Mouse (Mus musculus) G1E (cell line): ENCODE data around the gene Gria1. TPM values are rescaled to one million over a fixed set of nuclear protein-coding genes. Genes with fewer than 3 reads are reported as not detected.

Experiments used
- ATAC-seq: 2 replicates; pipeline ENCODE4 v1.8.0; 2016; ENCODE audit warnings: mild to moderate bottlenecking; ENCODE audit not compliant: insufficient number of reproducible peaks, poor library complexity, low FRiP score, severe bottlenecking; ENCODE audit errors: extremely low read depth
- DNase-seq: peaks from one replicate; pipeline ENCODE4 v3.0.0; 2012; ENCODE audit warnings: low spot score
- H3K27me3 ChIP-seq: 2 replicates; pipeline ENCODE4 v1.6.1; 2012; ENCODE audit warnings: mild to moderate bottlenecking, low read length, inconsistent platforms; ENCODE audit not compliant: insufficient read depth
- H3K36me3 ChIP-seq: replicated peaks from 2 replicates; pipeline ENCODE3; 2012; ENCODE audit warnings: mild to moderate bottlenecking, inconsistent platforms
- H3K4me1 ChIP-seq: 2 replicates; pipeline ENCODE4 v1.6.1; 2012; ENCODE audit warnings: low read depth, low read length, inconsistent platforms, mixed read lengths; ENCODE audit not compliant: insufficient read depth
- H3K4me3 ChIP-seq: 2 replicates; pipeline ENCODE4 v1.5.1; 2012; ENCODE audit warnings: low read depth, mild to moderate bottlenecking, inconsistent platforms, low read length, moderate library complexity, mixed read lengths
- H3K9me3 ChIP-seq: replicated peaks from 2 replicates; pipeline ENCODE4 v1.6.1; 2012; ENCODE audit warnings: inconsistent platforms
- CTCF ChIP-seq: IDR thresholded peaks from 2 replicates; pipeline ENCODE4 v1.5.1; 2012; ENCODE audit warnings: low read depth, low read length, inconsistent platforms, mixed read lengths
- GATA1 ChIP-seq: IDR thresholded peaks from 2 replicates; pipeline ENCODE4 v1.6.1; 2012; ENCODE audit warnings: borderline replicate concordance, low read length, inconsistent platforms, mixed read lengths
- GATA2 ChIP-seq: IDR thresholded peaks from 2 replicates; pipeline ENCODE4 v1.6.1; 2012; ENCODE audit warnings: low read depth, low read length, inconsistent platforms, borderline replicate concordance
- POLR2AphosphoS5 ChIP-seq: IDR thresholded peaks from 2 replicates; pipeline ENCODE4 v1.6.1; 2012; ENCODE audit warnings: low read depth, low read length, inconsistent platforms; ENCODE audit not compliant: insufficient replicate concordance
- TAL1 ChIP-seq: conservative IDR thresholded peaks from 2 replicates; pipeline ENCODE4 v1.6.1; 2012; ENCODE audit warnings: low read depth, low read length, inconsistent platforms, mixed read lengths
- polyA plus RNA-seq: library from polyadenylated mRNA; stranded (reverse); fragments of >175 nt; gene quantifications from 2 replicates; pipeline ENCODE4 v1.2.3, GENCODE M21; 2012
- total RNA-seq, 2 experiments: library from RNA; stranded (forward) in 1 of 2; stranded (reverse) in 1 of 2; fragments of 200-1000 nt in 1 of 2; fragments of >200 nt in 1 of 2; fragmentation: Nextera tagmentation in 1 of 2; gene quantifications; 2 replicates each; pipeline ENCODE4 v1.2.3; 2014 to 2017

Gria1 gene
- total and polyA plus RNA-seq, 3 experiments = 0.05 TPM; not detected in 2

DNA sequence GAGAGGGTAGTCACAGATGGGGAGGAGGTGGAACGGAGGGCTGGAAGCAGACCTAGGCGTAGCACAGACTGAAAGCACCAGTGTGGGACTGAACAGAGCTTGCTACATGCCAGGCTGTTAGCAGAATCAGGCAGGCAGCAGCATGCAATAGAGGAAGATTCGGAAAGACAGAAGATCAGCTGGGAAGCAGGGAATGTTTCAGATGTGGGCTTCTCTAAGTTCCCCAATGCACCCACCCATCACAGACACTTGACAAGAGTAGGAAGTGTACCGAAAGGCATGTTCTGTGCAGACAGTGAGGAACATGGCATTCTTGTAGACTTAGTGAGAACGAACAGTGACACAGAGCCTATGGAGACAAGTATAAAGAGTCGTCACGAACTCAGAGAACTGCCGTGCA, 260.5 kb downstream of the Gria1 start:
- peaks cover 2% of the 10 kb centered on the region; the same call in 1 of the 2 replicates for H3K9me3 ChIP-seq
- no peak overlapping the region for H3K4me3 ChIP-seq
- TF ChIP-seq TAL1 = no peak
- no peak for TF ChIP-seq CTCF
- no peak for TF ChIP-seq GATA2
- no peak for TF ChIP-seq GATA1
- no peak for TF ChIP-seq POLR2AphosphoS5
- no peak for DNase-seq
- no peaks in the 10 kb centered on the region for H3K27me3 ChIP-seq
- ATAC-seq = no peak
- no peaks in the 10 kb centered on the region for H3K36me3 ChIP-seq
- no peaks in the 10 kb centered on the region for H3K4me1 ChIP-seq

DNA sequence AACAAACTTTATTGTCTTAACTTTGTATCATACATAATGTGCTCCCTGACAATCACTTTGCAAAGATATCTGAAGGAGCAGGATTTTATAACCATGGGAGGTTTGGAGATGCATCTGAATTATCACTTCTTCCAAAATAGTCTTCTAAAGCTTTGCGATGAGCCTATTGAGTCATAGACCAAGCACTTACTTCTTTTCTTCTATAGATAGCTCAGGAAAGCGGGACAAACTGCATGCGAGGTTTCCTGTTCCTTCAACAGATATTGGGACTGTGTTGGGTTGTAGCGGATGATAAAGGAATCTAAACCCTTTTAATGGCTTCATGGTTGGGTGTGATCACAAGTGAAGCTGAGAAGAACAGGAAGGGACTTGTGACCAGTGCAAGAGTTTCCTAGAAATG, 263.5 kb downstream of the Gria1 start:
- TF ChIP-seq GATA2 (no peak), TAL1 (no peak)
- Histone ChIP-seq H3K4me3 (no peak overlapping the region), H3K27me3 (no peaks in the 10 kb centered on the region), H3K4me1 (no peaks in the 10 kb centered on the region), H3K36me3 (no peaks in the 10 kb centered on the region), H3K9me3 (peaks cover 2% of the 10 kb centered on the region; the same call in 1 of the 2 replicates)
- ATAC-seq = no peak
- DNase-seq = no peak

DNA sequence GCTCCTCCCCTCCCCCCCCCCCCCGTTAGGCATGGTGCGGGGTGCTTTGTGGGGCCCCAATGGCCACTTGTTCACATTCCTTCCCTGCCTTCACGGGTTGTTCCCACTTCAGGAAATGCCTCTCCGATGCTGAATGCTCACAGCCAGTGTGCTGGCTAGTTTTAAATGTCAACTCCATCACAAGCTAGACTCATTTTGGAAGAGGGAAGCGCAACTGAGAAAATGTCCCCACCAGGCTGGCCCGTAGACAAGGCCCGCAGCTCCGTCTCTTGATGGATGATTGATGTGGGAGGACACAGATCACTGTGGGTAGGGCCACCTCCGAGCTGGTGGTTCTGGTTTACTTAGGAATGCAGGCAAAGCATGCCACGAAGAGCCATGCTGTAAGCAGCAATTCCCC, 266.9 kb downstream of the Gria1 start:
- Histone ChIP-seq H3K9me3 (peaks cover 3% of the 10 kb centered on the region; the same call in 1 of the 2 replicates), H3K36me3 (no peaks in the 10 kb centered on the region), H3K4me3 (no peak overlapping the region), H3K27me3 (no peaks in the 10 kb centered on the region), H3K4me1 (no peaks in the 10 kb centered on the region)
- DNase-seq (no peak), ATAC-seq (no peak)
- TF ChIP-seq POLR2AphosphoS5 (no peak), GATA1 (no peak), TAL1 (no peak), GATA2 (no peak), CTCF (no peak)

DNA sequence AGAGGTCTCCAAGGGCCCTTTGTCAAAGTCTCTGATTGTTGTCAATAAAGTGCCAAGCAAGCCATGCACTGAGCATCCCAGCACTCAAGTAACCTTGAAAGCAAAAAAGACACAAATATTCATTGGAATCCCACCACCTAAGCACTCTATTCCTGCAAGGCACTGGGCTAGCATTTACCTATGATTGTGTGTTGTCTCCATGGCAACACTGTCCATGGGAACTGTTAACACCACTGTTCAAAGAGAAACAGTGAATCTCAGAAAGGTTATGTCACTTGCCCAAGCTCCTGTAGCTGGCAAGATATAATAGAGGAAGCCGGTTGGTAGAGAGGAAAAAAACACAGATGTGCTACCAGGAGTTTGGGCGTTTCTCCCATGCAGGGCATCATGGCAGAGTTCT, 274.9 kb downstream of the Gria1 start:
- H3K36me3 ChIP-seq = no peaks in the 10 kb centered on the region
- no peaks in the 10 kb centered on the region for H3K27me3 ChIP-seq
- DNase-seq (no peak), ATAC-seq (no peak)
- no peaks in the 10 kb centered on the region for H3K4me1 ChIP-seq
- H3K9me3 ChIP-seq = peaks cover 12% of the 10 kb centered on the region
- no peak for TF ChIP-seq POLR2AphosphoS5
- TF ChIP-seq GATA2 = no peak
- TF ChIP-seq GATA1 = no peak
- no peak overlapping the region for H3K4me3 ChIP-seq

DNA sequence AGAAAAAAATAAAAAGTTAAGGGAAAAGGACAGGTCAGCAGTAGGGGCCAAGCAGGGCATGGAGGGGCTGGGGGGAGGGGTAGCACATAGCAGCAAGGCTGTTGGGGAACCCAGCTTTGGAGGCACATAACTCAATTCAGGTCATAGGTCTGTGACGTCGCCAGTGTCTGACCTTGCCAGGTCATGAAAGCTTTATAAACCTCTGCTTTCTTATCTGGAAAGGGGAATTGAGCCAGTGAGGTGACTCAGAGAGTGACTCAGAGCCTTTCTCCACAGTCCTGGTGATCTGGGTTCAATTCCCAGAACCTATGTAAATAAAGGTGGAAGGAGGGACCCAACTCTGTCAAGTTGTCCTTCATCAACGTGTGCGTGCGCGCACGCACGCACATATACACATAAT, 286.2 kb downstream of the Gria1 start:
- no peaks in the 10 kb centered on the region for H3K4me1 ChIP-seq
- ATAC-seq = no peak
- TF ChIP-seq GATA2 = no peak
- no peak for TF ChIP-seq TAL1
- TF ChIP-seq POLR2AphosphoS5 = no peak
- TF ChIP-seq CTCF = no peak
- TF ChIP-seq GATA1 = no peak
- no peaks in the 10 kb centered on the region for H3K9me3 ChIP-seq
- no peak overlapping the region for H3K4me3 ChIP-seq
- no peaks in the 10 kb centered on the region for H3K27me3 ChIP-seq
- H3K36me3 ChIP-seq = no peaks in the 10 kb centered on the region
- no peak for DNase-seq

DNA sequence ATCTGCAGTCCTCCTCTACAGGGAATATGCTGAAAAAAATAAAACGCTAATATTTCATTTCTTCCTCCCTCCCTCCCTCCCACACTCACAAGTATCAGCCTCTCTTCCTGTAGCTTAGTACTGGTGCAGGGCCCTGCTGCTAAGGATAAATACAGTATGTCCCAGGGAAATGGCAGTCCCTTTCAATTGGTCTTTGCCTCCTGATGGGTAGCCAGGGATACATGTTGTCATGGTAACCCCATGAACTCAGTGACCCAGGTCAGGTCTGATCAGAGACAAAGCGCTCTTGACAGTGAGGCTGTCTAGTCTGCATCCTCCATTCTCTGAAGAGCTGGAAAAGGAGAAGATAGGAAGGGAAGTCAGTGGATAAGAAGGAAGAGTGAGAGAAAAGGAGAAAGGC, 287.1 kb downstream of the Gria1 start:
- Histone ChIP-seq H3K36me3 (no peaks in the 10 kb centered on the region), H3K9me3 (no peaks in the 10 kb centered on the region), H3K4me1 (no peaks in the 10 kb centered on the region), H3K4me3 (no peak overlapping the region), H3K27me3 (no peaks in the 10 kb centered on the region)
- TF ChIP-seq GATA2 (no peak), CTCF (no peak), TAL1 (no peak), POLR2AphosphoS5 (no peak), GATA1 (no peak)
- ATAC-seq = no peak
- DNase-seq = no peak

DNA sequence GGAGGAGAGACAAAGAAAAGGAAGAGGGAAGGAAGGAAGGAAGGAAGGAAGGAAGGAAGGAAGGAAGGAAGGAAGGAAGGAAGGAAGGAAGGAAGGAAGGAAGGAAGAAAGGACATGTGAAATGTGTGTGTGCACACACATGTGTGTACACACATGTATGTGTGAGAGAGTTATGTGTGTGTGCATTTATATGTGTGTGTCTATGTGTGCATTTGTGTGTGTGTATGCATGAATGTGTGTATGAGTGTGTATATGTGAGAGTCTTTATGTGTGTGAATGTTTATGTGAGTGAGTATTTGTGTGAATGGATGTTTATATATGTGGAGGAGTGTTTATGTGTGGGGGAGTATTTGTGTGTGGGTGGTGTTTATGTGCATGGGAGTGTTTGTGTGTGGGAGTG, 287.5 kb downstream of the Gria1 start:
- DNase-seq (no peak), ATAC-seq (no peak)
- H3K4me1 ChIP-seq = no peaks in the 10 kb centered on the region
- H3K27me3 ChIP-seq = no peaks in the 10 kb centered on the region
- H3K4me3 ChIP-seq = no peak overlapping the region
- no peaks in the 10 kb centered on the region for H3K9me3 ChIP-seq
- TF ChIP-seq TAL1 (no peak), POLR2AphosphoS5 (no peak), GATA2 (no peak), CTCF (no peak), GATA1 (no peak)
- H3K36me3 ChIP-seq = no peaks in the 10 kb centered on the region

DNA sequence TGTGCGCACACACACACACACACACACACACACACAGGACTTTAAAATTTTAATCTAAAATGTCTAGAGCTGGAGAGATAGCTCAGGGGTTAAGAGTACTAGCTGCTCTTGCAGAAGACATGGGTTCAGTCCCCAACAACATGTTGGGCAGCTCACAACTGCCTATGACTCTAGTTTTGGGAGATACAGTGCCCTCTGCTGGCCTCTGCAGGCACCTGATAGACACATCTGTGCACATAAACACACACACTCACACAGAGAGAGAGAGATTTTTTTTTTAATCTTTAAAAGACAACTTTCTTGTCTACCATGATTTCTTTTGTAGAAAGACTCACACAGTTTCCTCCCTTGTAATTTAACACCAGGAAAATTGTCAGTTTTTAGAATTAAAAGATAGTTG, 292.4 kb downstream of the Gria1 start:
- Histone ChIP-seq H3K4me3 (no peak overlapping the region), H3K9me3 (no peaks in the 10 kb centered on the region), H3K27me3 (no peaks in the 10 kb centered on the region), H3K36me3 (no peaks in the 10 kb centered on the region), H3K4me1 (no peaks in the 10 kb centered on the region)
- TF ChIP-seq CTCF (no peak), GATA2 (no peak), POLR2AphosphoS5 (no peak), TAL1 (no peak), GATA1 (no peak)
- DNase-seq (no peak), ATAC-seq (no peak)
